Mouse (Mus musculus) olfactory bulb, adult 2 months (tissue): ENCODE data around the gene Sox15. TPM values are rescaled to one million over a fixed set of nuclear protein-coding genes. Genes with fewer than 3 reads are reported as not detected.
A peak's percentile ranks its signal among the peaks of the same experiment; 100 is the strongest.

ENCODE experiments used
- H3K27ac ChIP-seq: fragments of 200-500 bp; 2 replicates; pipeline ENCODE4 v1.5.1; 2012; ENCODE audit warnings: low read depth, low read length; ENCODE audit not compliant: insufficient read depth
- H3K4me1 ChIP-seq: fragments of 200-500 bp; 2 replicates; pipeline ENCODE4 v1.6.1; 2012; ENCODE audit warnings: low read length; ENCODE audit not compliant: control insufficient read depth, insufficient read depth
- H3K4me3 ChIP-seq: fragments of 200-500 bp; 2 replicates; pipeline ENCODE4 v1.5.1; 2012; ENCODE audit warnings: mild to moderate bottlenecking, low read depth, low read length, moderate library complexity; ENCODE audit not compliant: insufficient read depth
- CTCF ChIP-seq: fragments of 200-500 bp; IDR thresholded peaks from 2 replicates; pipeline ENCODE4 v1.5.1; 2012; ENCODE audit warnings: low read depth, mild to moderate bottlenecking, low read length, moderate library complexity; ENCODE audit not compliant: insufficient read depth
- POLR2A ChIP-seq: fragments of 200-500 bp; IDR thresholded peaks from 2 replicates; pipeline ENCODE4 v1.6.1; 2012; ENCODE audit warnings: mild to moderate bottlenecking, low read depth, low read length, moderate library complexity; ENCODE audit not compliant: insufficient read depth
- WGBS: fragments of 180-500 bp; shearing (Covaris S2); methylation state at CpG from one replicate; pipeline ENCODE4 v1.1.7; 2018; 5-methylcytosine and 5-hydroxymethylcytosine counted together
- polyA plus RNA-seq: library from polyadenylated mRNA; stranded (reverse); fragments of >200 nt; gene quantifications from 2 replicates; pipeline ENCODE4 v1.2.4, GENCODE M21; 2012; ENCODE audit warnings: low replicate concordance; ENCODE audit not compliant: missing spikeins, insufficient read depth, insufficient read length

Sox15 gene
- polyA plus RNA-seq, 1 experiment, result not detected

DNA sequence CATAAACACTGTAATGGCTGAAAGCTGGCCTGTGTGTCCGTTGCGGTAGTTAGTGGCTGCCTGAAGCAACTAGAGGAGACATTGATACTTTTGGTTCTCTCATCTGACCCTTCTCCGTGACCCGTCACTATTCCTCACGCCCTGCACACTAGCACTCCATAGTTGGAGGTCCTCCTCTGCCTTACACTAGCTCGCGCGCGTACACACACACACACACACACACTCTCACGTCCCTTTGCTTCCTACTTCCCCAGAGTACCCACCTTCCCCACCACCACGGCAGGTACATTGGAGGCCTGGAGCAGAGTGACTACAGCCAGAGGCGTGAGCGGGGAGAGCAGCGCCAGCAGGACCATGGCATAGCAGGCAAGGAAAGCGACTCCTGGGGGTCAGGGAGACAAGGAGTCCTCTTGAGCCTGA is 2.4 kb downstream of the Sox15 start:
- 82% methylated on average over 15 of the region's 15 CpGs for WGBS
- TF ChIP-seq POLR2A, result no peak
- peak; percentile 13; the same call in 1 of the 2 replicates for TF ChIP-seq CTCF
- no peak overlapping the region for H3K4me3 ChIP-seq
- no peak overlapping the region for H3K27ac ChIP-seq
- H3K4me1 ChIP-seq, result peaks cover 5% of the 10 kb centered on the region

DNA sequence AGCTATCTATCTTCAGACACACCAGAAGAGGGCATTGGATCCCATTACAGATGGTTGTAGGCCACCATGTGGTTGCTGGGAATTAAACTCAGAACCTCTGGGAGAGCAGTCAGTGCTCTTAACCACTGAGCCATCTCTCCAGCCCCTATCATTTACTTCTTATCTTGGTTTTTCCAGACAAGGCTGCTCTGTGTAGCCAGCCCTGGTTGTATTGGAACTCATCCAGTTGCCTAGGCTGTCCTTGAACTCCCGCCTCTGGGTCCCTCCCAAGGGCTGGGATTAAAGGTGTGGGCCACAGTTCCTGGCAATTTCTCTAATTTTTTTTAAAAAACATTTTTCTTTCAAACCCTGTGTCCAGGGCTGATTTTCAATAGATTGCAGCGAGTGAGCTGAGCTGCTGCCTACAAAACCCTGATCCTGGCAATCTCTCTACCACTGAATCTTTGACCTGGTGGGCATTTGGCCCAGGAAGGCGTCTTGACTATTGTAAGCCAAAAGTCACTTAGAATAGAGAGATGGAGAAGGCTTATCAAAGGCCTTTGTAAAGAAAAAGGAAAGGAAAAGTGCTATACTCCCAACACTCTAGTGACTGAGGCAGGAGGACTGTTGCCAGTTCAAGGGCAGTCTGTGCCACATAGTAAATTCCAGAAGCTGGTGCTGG is 6.2 kb downstream of the Sox15 start:
- peaks cover 4% of the 10 kb centered on the region for H3K4me1 ChIP-seq
- TF ChIP-seq POLR2A (no peak), CTCF (no peak)
- 51% methylated on average over 3 of the region's 3 CpGs for WGBS
- no peak overlapping the region for H3K27ac ChIP-seq
- H3K4me3 ChIP-seq, result peak overlapping the region; percentile 69; the same call in 1 of the 2 replicates

DNA sequence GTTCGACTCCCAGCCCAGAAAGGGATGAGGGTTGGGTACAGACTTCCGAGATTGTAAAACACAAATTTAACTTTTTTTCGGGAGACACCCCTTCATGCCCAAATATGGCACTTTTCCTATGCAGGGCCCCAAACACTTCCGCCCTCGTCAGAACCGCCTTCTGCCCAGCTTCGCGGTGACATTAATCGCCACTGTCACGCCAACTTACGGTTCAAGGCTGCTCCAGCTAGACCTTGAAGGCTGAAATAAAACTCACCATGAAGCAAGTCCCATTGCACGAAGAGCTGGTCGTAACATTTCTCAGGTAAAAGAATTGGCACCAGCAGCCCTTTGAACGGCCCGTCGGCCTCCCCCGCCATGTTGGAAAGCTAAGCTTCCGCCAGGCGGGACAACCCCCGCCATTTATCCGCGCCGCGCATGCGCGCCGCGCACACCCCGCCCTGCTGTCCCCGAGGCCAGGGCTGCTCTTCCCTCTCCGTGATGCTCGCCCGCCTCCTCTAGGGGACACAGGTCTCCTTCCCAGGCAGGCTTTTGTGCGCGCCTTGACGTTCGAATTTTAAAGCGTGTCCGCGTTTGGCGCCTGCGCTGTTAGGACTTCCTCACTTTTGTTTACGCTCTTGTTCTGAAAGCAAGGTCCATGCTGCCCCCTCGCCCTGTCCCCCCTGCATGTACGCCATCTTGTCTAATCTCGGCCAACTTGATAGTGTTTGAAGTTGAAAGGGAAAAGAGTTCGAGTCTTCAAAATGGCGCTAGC is 7.3 kb downstream of the Sox15 start, which contains the start of gene Mpdu1:
Mpdu1 (minus strand) TSS at position 430 of the 754 bp plus-strand sequence.
- peak within 1 kb of the TSS; percentile 69 for H3K4me3 ChIP-seq
- TF ChIP-seq POLR2A (peak; percentile 85), CTCF (no peak)
- peaks cover 4% of the 10 kb centered on the region for H3K4me1 ChIP-seq
- H3K27ac ChIP-seq, result peak within 1 kb of the TSS; percentile 96
- WGBS, result under 1% methylated on average over 48 of the region's 48 CpGs

DNA sequence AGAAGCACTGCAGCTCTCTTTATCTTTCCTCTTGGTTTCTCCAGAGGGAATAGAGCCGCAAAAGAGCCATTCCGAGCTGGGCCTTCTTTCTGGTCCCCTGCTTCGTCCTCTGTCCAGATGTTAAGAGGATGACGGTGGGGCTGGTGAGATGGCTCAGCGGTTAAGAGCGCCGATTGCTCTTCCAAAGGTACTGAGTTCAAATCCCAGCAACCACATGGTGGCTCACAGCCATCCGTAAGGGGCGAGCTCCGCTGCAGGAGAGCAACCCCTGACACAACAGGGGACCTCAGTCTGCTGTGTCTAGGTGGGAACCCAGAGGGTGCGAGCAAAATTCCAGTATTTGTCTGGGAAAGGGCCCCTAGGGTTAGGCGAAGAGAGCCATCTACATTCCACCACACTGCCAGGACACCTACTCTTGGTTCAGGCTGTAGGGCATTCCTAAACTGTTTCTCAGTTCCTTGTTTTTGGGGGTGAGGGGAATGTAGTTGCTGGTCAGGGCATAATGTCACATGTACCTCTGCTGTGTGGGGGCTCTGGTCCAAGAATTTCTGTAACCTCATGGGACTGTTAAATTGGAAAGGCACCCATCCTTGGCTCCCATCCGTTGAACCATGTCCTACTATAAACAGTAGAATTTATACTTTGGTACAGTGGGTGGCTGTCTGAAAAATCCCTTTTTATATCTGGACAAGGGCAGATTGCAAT is 8.0 kb downstream of the Sox15 start:
- peak overlapping the region; percentile 69 for H3K4me3 ChIP-seq
- TF ChIP-seq CTCF (no peak), POLR2A (no peak)
- WGBS, result 62% methylated on average over 13 of the region's 13 CpGs
- H3K4me1 ChIP-seq, result peaks cover 4% of the 10 kb centered on the region
- peak overlapping the region; percentile 96 for H3K27ac ChIP-seq

DNA sequence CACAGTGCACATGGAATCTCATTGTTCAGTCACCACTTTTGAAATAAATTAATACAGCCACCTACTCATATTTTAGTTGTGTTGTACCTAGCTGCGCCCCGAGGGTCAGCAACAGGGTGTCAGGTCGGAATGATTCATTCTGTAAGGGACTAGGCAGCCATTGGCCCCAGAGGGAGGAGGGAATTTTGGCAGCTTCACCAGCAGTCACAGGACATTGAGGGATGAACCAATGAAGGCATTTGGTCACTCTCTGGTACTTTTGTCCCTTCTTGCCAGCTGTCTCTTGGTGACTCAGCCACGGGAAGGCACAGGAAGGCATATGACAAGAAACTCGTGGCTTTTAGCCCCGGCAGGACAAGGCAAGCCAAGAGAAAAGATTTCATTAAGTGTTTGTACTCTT is 8.7 kb downstream of the Sox15 start:
- H3K4me3 ChIP-seq, result no peak overlapping the region
- H3K4me1 ChIP-seq, result peaks cover 4% of the 10 kb centered on the region
- WGBS, result 82% methylated on average over 6 of the region's 6 CpGs
- TF ChIP-seq CTCF (no peak), POLR2A (no peak)
- no peak overlapping the region for H3K27ac ChIP-seq

DNA sequence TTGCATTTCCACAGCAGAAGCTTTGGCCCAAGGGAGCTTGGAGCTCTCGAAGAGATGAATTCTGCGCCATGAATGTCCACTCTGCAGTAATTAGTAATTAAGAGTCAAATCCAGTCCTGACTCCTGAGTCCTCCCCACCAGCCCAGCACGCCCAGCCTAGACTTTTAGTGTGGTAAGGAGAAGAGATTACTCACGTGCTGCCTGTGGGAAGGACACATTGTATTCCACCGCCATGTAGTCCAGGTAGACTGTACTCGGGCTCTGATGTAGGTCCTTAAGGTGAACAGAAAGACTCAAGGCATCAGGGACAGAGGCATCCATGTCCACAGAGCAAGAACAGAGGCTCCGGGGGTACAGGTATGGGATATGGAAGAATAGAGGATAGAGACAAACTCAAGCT is 9.7 kb downstream of the Sox15 start:
- Histone ChIP-seq H3K27ac (no peak overlapping the region), H3K4me1 (peaks cover 4% of the 10 kb centered on the region)
- WGBS, result 91% methylated on average over 7 of the region's 7 CpGs

DNA sequence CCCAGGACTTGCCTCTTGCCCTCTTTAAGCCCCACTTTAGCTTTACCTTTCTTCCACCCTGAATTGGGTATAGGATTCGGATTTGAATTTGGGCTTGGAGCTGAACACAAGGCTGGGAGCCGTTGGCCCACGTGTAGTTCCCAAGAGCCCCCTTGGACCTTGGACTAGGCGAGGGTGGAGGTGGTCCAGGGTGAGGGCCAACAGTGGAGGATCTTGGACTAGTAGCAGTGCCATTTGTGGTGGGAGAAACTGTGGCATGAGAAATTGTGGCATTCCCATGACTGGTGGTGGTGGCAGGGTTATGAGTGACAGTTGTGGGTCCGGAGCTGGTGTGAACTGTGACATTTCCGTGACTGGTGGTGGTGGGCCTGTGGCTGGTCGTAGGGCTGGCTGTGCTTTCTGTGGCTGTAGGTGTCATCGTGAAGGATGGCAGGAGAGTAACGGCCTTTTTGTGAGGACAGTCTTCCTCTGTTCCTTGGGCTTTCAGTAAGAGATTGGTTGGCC is 10.4 kb downstream of the Sox15 start:
- Histone ChIP-seq H3K4me3 (no peak overlapping the region), H3K27ac (no peak overlapping the region), H3K4me1 (peaks cover 4% of the 10 kb centered on the region)
- TF ChIP-seq POLR2A (no peak), CTCF (no peak)
- WGBS, result 71% methylated on average over 9 of the region's 9 CpGs

More for the DNA sequence above, 9.7 kb downstream of the Sox15 start:
- TF ChIP-seq POLR2A, result no peak
- TF ChIP-seq CTCF, result no peak
- no peak overlapping the region for H3K4me3 ChIP-seq

DNA sequence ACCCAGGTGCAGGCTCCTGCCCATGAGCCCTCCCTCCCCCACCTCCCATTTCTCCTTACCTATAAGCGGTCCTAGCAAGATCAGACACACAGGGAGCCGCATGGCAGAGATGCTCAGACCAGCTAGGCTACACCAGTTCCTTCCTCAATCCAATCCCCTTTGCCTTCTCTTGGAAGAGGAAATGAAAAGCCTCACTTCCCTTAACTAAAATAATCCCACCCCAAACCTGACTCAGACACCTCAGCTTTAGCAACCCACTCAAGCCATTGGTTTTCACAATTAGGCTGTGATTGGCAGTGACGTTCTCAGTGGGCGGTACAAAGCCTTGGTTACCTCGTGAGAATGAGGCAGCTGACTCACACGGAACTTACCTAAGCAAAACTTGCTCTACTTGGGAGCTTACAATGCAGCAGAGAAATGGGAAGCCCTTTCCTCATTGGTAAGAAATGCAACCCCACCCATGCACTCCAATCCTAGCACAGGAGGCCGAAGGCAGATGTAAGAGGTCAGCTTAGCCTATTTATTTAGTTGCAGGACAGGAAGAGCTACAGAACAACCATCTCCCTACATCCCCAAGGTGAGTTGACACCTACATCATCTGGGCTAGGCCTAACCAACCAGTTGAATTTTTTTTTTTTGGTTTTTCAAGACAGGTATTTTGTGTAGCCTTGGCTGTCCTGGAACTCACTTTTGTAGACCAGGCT is 11.0 kb downstream of the Sox15 start, which contains the start of gene Cd68:
Cd68 (minus strand) TSS at position 193 of the 704 bp plus-strand sequence.
- 29% methylated on average over 7 of the region's 7 CpGs for WGBS
- Histone ChIP-seq H3K4me3 (no peak within 1 kb of the TSS), H3K4me1 (peaks cover 4% of the 10 kb centered on the region), H3K27ac (no peak within 1 kb of the TSS)
- TF ChIP-seq POLR2A (no peak), CTCF (no peak)

DNA sequence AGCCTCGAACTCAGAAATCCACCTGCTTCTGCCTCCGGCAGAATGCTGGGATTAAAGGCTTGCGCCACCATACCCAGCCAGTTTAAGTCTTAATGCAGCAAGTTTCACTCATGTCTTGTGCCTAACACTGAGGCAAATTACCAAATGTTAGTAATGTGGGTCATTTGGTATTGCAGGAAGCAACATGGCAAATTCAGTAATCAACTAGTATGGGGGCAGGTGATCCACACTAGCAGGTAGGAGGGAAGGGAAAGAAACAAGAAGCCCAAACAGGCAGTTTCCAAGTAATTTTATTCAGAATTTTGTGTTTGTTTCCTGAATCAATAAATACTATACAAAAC is 11.5 kb downstream of the Sox15 start:
- TF ChIP-seq POLR2A (no peak), CTCF (no peak)
- Histone ChIP-seq H3K4me1 (peaks cover 4% of the 10 kb centered on the region), H3K4me3 (no peak overlapping the region), H3K27ac (no peak overlapping the region)
- 87% methylated on average over 3 of the region's 3 CpGs for WGBS
